Mouse (Mus musculus) limb, embryonic 10.5 days (tissue): ENCODE measurements around the gene Lsp1. TPM values are rescaled to one million over a fixed set of nuclear protein-coding genes. Genes with fewer than 3 reads are reported as not detected.

ENCODE experiments used
- DNase-seq: peaks from one replicate; pipeline ENCODE4 v3.0.0-alpha.2; 2017; ENCODE audit warnings: low spot score
- H3K27ac ChIP-seq: fragments of 300-500 bp; sonication (generic); 2 replicates; pipeline ENCODE4 v1.5.1; 2016; ENCODE audit warnings: mild to moderate bottlenecking
- H3K27me3 ChIP-seq: fragments of 300-500 bp; sonication (generic); 2 replicates; pipeline ENCODE4 v1.6.1; 2016; ENCODE audit warnings: low read depth, mild to moderate bottlenecking; ENCODE audit not compliant: poor library complexity, severe bottlenecking
- H3K36me3 ChIP-seq: fragments of 300-500 bp; sonication (generic); 2 replicates; pipeline ENCODE4 v1.6.1; 2016; ENCODE audit warnings: mild to moderate bottlenecking, moderate library complexity
- H3K4me1 ChIP-seq: fragments of 300-500 bp; sonication (generic); 2 replicates; pipeline ENCODE4 v1.6.1; 2016
- H3K4me3 ChIP-seq: fragments of 300-500 bp; sonication (generic); 2 replicates; pipeline ENCODE4 v1.5.1; 2016; ENCODE audit warnings: mild to moderate bottlenecking, moderate library complexity
- H3K9me3 ChIP-seq: fragments of 300-500 bp; sonication (generic); replicated peaks from 2 replicates; pipeline ENCODE4 v1.6.1; 2016; ENCODE audit warnings: mild to moderate bottlenecking
- WGBS: fragments of 180-500 bp; shearing (Covaris S2); methylation state at CpG from one replicate; pipeline ENCODE4 v1.1.7; 2016; 5-methylcytosine and 5-hydroxymethylcytosine counted together
- polyA plus RNA-seq: library from polyadenylated mRNA; unstranded; fragments of >200 nt; fragmentation: Nextera tagmentation; extraction: Ambion mirVana; gene quantifications from 2 replicates; pipeline ENCODE4 v1.2.1, GENCODE M21; 2016

The Lsp1 gene
- polyA plus RNA-seq, 1 experiment from 2014 or later = 28.7 TPM

DNA sequence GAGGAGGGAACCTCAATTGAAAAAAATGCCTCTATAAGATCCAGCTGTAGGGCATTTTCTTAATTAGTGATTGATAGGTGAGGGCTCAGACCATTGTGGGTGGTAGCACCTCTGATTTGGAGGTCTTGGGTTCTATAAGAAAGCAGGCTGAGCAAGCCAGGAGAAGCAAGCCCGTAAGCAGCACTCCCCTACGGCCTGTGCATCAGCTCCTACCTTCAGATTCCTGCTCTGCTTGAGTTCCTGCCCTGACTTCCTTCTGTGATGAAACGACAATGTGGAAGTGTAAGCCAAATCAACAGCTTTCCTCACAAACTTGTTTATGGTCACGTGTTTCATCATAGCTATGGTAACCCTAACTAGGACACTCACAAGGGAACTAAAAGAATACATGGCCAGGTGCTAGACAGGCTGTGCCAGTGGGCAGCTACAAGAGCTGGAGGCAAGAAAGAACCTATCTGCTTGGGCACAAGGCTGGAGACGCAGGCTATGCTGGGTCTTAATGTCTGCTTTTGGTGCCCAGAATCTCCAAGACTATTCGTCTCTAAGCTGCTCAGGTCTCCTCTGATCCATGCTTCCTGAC lies 11.5 kb upstream of the Lsp1 start:
- Histone ChIP-seq H3K27me3 (no peaks in the 10 kb centered on the region), H3K27ac (no peak overlapping the region), H3K4me1 (no peaks in the 10 kb centered on the region), H3K9me3 (no peaks in the 10 kb centered on the region), H3K36me3 (no peaks in the 10 kb centered on the region), H3K4me3 (no peak overlapping the region)
- DNase-seq = no peak
- 79% methylated on average over 6 of the region's 6 CpGs for WGBS

DNA sequence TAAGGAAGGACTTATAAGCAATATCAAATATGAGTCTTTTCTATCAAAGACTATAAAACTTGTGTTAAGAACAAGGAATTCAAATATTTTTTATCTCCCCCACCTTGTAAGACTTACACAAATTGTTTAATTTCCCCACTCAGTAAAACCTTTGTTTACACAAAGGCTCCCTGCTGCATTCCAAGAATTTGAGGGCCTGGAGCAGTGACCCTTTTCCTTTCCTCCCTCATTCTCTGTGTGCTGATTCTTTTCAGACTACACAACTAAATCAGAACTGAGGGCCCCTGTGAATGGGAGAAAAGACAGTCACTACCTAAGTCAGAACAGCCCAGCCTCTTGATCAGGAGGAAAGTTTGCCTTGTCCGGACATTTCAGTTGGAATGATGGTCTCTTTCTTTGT lies 5.9 kb upstream of the Lsp1 start:
- H3K27ac ChIP-seq = peak overlapping the region; percentile 63
- WGBS = 73% methylated on average over 1 of the region's 1 CpGs
- H3K27me3 ChIP-seq = no peaks in the 10 kb centered on the region
- no peak overlapping the region for H3K4me3 ChIP-seq
- H3K9me3 ChIP-seq = no peaks in the 10 kb centered on the region
- no peak for DNase-seq
- no peaks in the 10 kb centered on the region for H3K36me3 ChIP-seq
- peaks cover 42% of the 10 kb centered on the region for H3K4me1 ChIP-seq

DNA sequence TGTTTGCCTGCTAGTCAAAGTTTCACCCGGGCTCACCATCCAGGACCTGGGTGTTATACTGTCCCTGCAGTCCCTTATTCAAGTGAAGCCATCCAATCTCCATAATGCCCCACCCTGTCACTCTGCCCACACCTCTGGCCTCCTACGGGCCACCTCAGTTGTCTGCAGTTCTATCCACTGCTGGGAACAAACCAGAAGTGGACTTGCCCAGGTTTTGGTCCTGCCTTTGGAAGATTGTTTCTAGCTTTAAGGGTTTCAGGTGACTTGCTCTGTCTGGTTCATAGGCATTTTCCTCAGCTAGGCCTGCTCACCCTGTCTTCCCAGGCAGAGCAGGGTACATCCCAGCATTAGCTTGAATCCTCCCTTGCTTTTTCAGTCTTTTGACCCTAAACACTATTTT lies 5.4 kb upstream of the Lsp1 start:
- 54% methylated on average over 2 of the region's 2 CpGs for WGBS
- Histone ChIP-seq H3K27ac (peak overlapping the region; percentile 63; the same call in 1 of the 2 replicates), H3K4me1 (peaks cover 42% of the 10 kb centered on the region), H3K27me3 (no peaks in the 10 kb centered on the region), H3K36me3 (no peaks in the 10 kb centered on the region), H3K9me3 (no peaks in the 10 kb centered on the region), H3K4me3 (no peak overlapping the region)
- no peak for DNase-seq

DNA sequence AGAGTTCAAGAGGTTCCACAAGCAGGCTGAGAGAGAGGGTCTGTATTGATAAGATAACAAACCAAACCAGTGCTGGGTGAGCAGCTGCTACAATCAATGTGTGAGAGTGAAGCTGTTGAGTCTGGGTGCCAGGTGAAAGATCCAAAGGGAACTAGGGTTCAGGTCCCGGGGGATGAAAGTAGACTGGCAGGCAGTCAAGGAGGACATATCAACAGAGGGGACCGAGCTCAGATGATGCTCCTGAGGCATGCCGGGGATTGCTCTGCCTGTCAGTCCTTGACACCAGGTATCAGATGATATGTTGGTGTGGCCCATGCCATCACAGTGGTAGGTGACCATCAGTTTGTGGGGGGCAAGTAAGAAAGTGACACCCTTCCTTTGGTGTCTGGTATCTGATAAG lies 3.8 kb upstream of the Lsp1 start:
- H3K9me3 ChIP-seq = no peaks in the 10 kb centered on the region
- H3K4me3 ChIP-seq = no peak overlapping the region
- H3K36me3 ChIP-seq = no peaks in the 10 kb centered on the region
- peaks cover 42% of the 10 kb centered on the region for H3K4me1 ChIP-seq
- 80% methylated on average over 3 of the region's 3 CpGs for WGBS
- peak overlapping the region; percentile 85 for H3K27ac ChIP-seq
- DNase-seq = no peak
- no peaks in the 10 kb centered on the region for H3K27me3 ChIP-seq

DNA sequence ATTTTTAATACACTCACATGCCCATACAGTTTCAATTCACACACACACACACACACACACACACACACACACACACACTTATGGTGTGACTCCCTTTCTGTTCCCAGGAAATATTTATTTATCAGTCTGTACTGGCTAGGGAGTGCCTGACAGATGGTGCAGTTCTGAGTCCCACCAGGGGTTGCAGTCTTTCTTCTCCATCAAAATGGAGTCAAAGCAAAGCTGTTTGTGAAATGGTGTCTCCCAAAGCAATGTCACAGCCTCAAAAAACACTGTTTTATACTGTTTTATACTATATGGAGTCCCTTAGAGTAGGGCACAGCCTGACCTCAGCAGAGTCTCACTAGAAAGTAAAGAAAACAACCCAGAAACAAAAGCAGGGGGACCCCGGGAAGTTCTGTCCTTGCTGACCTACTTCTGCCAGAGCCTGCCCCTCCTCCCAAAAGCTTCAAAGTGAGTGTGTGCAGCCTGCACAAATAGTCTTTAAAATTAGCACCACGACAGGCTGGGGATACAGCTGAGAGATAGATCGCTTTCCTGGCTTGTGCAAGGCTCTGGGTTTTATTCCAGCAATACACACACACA lies 3.3 kb upstream of the Lsp1 start:
- no peaks in the 10 kb centered on the region for H3K36me3 ChIP-seq
- no peaks in the 10 kb centered on the region for H3K27me3 ChIP-seq
- H3K4me3 ChIP-seq = no peak overlapping the region
- H3K27ac ChIP-seq = peak overlapping the region; percentile 85
- H3K9me3 ChIP-seq = no peaks in the 10 kb centered on the region
- no peak for DNase-seq
- whole genome bisulfite sequencing = 32% methylated on average over 3 of the region's 3 CpGs
- peaks cover 42% of the 10 kb centered on the region for H3K4me1 ChIP-seq

DNA sequence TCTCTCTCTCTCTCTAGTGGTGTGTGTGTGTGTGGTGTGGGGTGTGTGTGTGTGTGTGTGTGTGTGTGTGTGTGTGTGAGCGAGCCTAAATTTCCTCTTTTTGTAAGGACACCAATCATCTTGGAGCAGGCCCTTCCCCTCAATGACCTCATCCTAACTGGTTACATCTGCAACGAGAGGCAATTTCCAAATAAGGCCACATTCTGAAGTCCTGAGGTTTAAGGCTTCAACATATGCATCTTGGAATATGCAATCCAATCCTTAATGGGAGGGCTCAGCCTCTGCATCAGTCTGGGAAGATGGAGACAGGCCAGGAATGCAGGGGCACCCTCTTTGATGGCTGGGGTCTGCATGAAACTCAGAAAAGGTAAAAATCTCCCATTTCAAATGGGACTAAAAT lies 2.6 kb upstream of the Lsp1 start:
- H3K4me1 ChIP-seq = peaks cover 42% of the 10 kb centered on the region
- H3K27ac ChIP-seq = peak overlapping the region; percentile 85
- WGBS = 23% methylated on average over 2 of the region's 2 CpGs
- no peak overlapping the region for H3K4me3 ChIP-seq
- no peaks in the 10 kb centered on the region for H3K36me3 ChIP-seq
- H3K27me3 ChIP-seq = no peaks in the 10 kb centered on the region
- no peak for DNase-seq
- H3K9me3 ChIP-seq = no peaks in the 10 kb centered on the region

DNA sequence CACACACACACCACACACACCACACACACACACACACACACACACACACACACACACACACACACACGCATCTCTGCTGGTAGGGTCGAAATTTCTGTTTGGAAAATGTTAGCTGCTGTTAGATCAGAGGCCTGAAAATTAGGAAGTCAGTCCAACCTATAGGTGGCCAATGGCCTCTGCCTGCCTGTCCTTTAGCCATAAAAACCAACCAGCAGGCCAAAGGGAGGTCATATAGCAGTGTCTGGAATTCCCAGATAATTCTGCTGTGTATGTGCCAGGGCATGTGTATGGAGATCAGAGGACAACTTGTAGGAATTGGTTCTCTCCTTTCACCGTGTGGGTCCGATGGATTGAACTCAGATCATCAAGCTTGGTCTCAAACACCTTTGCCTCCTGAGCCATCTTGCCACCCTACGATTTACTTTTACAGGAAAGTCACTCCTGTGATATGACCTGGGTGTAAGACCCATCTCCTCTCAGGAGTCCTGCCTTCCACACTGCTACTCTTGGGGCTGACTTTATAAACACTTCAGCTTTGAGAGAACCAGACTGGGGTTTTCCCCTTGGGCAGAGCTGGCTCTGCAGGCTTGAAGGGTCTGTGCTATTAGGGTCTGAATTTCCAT lies 1.8 kb upstream of the Lsp1 start:
- no peak for DNase-seq
- Histone ChIP-seq H3K36me3 (no peaks in the 10 kb centered on the region), H3K4me1 (peaks cover 42% of the 10 kb centered on the region), H3K27me3 (no peaks in the 10 kb centered on the region), H3K4me3 (no peak overlapping the region), H3K27ac (peak overlapping the region; percentile 85), H3K9me3 (no peaks in the 10 kb centered on the region)
- WGBS = 84% methylated on average over 5 of the region's 5 CpGs

DNA sequence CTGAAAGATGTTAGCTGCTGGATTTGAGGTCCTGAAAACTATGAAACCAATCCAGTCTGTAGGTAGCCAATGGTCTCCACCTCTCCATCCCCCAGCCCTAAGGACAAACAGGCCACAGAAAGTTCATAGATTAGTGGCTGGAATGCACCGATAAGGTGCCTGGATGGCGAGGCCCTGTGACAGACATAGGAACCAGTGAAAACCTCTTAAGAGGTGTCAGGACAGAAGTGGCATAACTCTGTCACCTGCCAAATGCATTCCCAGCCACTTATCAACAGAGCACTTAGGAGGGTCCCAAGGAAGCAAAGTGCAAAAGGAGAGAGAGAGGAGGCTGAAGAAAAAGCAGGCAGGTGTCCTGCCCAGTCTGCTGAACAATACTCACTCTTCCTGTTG lies 1.3 kb upstream of the Lsp1 start:
- no peak overlapping the region for H3K4me3 ChIP-seq
- 90% methylated on average over 2 of the region's 2 CpGs for WGBS
- no peaks in the 10 kb centered on the region for H3K27me3 ChIP-seq
- H3K4me1 ChIP-seq = peaks cover 42% of the 10 kb centered on the region
- peak overlapping the region; percentile 85 for H3K27ac ChIP-seq
- no peaks in the 10 kb centered on the region for H3K36me3 ChIP-seq
- DNase-seq = no peak
- no peaks in the 10 kb centered on the region for H3K9me3 ChIP-seq

DNA sequence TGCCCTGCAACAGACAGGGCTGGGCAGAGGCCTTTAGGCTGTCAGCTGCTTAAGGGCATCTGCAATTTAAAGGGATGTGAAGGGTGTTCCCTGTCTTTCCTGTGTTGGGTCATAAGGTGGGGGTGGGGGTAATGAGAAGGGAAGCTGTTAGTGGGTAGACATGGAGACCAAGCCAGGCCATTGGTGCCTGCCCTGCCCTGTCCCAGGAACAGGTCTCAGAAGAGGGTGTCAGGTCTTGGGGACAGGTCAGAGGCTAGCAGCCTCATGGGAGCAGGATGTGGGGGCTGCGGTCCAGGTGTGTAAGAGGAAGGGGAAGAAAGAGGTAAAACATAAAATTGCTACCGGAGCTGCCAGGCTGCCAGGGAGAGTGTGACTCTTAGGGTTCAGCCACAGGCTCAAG lies 837 bp downstream of the Lsp1 start:
- no peaks in the 10 kb centered on the region for H3K27me3 ChIP-seq
- no peaks in the 10 kb centered on the region for H3K9me3 ChIP-seq
- no peak overlapping the region for H3K4me3 ChIP-seq
- H3K36me3 ChIP-seq = no peaks in the 10 kb centered on the region
- peak overlapping the region; percentile 27; the same call in 1 of the 2 replicates for H3K27ac ChIP-seq
- WGBS = 89% methylated on average over 2 of the region's 2 CpGs
- DNase-seq = no peak
- H3K4me1 ChIP-seq = peaks cover 33% of the 10 kb centered on the region

DNA sequence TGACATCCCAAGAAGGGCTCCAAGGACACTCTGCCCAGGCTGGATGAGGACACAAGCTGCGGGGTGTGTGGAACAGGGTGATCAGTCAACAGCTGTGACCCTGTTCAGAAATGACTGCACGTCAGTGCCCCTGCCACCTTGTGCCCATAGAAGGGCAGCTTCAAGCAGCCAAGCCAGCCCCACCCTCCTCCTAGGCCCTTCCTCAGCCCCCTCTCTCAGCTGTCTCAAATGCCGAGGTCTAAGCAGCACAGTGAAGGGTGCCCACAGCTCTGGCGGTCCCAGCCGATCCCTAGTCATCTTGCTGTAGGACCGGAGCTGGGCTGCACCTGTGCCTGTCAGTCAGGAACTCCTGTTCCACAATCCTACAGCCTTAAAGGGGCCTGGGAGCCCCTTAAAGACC lies 1.6 kb downstream of the Lsp1 start:
- peak overlapping the region; percentile 27 for H3K27ac ChIP-seq

DNA sequence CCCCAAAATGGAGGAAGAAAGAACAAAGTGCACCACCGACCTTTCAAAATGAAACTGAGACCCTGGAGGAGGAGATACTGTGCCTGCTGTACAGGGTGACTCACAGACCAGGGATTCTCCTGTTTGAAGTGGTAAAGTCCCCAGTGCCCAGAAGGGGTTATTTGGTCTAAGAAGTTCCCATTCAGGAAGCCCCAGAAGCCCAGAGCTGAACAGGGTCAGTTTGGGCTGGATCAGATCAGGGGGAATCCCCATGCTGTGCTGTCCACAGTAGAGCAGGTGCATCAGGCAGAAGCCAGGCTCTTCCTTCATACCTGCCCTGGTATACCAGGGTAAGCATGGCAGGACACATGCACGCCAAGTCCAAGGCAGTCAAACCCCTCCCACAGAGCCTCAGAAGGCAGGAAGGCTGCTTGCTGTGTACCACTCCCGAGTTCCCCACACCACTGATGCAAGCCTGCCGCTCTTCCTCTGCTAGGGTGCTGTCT lies 2.0 kb downstream of the Lsp1 start:
- peak overlapping the region; percentile 27; the same call in 1 of the 2 replicates for H3K27ac ChIP-seq
- 78% methylated on average over 4 of the region's 4 CpGs for WGBS
- H3K36me3 ChIP-seq = no peaks in the 10 kb centered on the region
- H3K9me3 ChIP-seq = no peaks in the 10 kb centered on the region
- H3K27me3 ChIP-seq = no peaks in the 10 kb centered on the region
- no peak overlapping the region for H3K4me3 ChIP-seq
- H3K4me1 ChIP-seq = peaks cover 21% of the 10 kb centered on the region
- DNase-seq = no peak

More for the DNA sequence above, 1.6 kb downstream of the Lsp1 start:
- no peaks in the 10 kb centered on the region for H3K36me3 ChIP-seq
- H3K4me1 ChIP-seq = peaks cover 25% of the 10 kb centered on the region
- 85% methylated on average over 6 of the region's 6 CpGs for WGBS
- no peak overlapping the region for H3K4me3 ChIP-seq
- no peaks in the 10 kb centered on the region for H3K27me3 ChIP-seq
- no peak for DNase-seq
- H3K9me3 ChIP-seq = no peaks in the 10 kb centered on the region

DNA sequence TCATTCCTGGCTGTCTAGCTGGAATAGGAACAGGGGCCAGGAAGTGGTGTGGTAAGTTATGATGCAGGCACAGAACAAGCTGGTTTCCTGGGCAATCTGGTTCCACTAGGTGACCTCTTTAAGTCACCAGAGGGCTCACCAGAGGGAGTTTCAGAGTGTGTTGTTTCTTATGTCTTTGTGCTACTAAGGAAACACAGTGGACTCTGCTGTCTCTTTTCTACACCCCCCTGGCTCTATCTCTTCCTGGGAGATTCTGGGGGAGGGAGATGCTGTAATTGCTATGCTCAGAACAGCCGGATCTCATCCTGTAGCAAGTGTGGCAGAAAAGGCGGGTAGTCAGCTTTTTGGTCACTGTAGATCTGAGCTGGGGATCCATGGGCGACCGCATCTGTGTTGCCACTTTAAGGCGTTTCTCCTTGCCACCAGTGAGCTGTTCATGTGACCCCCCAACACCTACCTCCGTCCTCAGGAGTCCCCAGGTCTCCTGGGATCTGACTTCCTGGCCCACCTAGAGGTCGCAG lies 9.6 kb downstream of the Lsp1 start:
- H3K36me3 ChIP-seq = no peaks in the 10 kb centered on the region
- H3K4me3 ChIP-seq = no peak overlapping the region
- H3K27me3 ChIP-seq = no peaks in the 10 kb centered on the region
- H3K4me1 ChIP-seq = peaks cover 52% of the 10 kb centered on the region
- WGBS = 80% methylated on average over 7 of the region's 7 CpGs
- no peak for DNase-seq
- no peaks in the 10 kb centered on the region for H3K9me3 ChIP-seq
- peak overlapping the region; percentile 93 for H3K27ac ChIP-seq

DNA sequence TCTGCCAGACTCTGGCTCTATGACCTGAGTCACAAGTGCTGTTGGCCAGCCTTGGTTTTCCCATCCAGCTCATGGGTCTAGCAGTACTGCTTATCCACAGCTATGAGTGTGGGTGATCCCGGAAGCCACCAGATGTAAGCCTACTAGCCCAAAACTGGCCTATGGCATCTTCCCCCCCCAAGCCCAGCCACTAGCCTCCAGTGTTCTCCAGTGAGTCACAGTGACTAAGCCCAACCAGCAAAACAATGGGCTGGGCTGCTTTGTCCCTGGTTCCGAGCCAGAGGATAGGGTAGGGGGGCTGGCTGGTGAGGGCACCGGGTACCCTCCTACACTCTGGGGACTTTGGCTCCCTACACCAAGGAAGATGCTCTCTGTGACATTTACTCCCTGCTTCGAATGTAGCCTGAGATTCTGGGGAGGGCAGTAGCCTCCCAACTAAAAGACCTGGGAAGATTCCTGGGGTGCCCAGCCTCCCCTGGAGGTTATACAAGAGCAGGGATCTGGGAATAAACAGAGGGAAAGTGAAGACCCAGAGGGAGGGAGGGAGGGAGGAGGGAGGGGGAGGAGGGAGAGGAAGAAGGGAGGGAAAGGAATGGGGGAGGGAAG lies 10.3 kb downstream of the Lsp1 start:
- no peak for DNase-seq
- Histone ChIP-seq H3K4me3 (no peak overlapping the region), H3K27me3 (no peaks in the 10 kb centered on the region), H3K9me3 (no peaks in the 10 kb centered on the region), H3K27ac (peak overlapping the region; percentile 93), H3K4me1 (peaks cover 58% of the 10 kb centered on the region), H3K36me3 (no peaks in the 10 kb centered on the region)
- 17% methylated on average over 4 of the region's 4 CpGs for WGBS
